Mouse (Mus musculus) CH12.LX (cell line): ENCODE measurements at regions not wholly inside any gene's neighbourhood (a gene's known extent, or its start where the extent isn't known, plus 50 kb on each side); places are given as distances from the start of the nearest gene placed in this dataset.

ENCODE experiments used
- DNase-seq: peaks from one replicate; pipeline ENCODE4 v3.0.0-alpha.2; 2013; ENCODE audit errors: extremely low read depth
- H3K27ac ChIP-seq: 2 replicates; pipeline ENCODE4 v1.5.1; 2012; ENCODE audit warnings: low read depth, mild to moderate bottlenecking, control low read depth, moderate library complexity; ENCODE audit not compliant: insufficient read depth
- H3K27me3 ChIP-seq: replicated peaks from 2 replicates; pipeline ENCODE3; 2012; ENCODE audit warnings: inconsistent platforms
- H3K36me3 ChIP-seq, 2 experiments: replicated peaks in 1 of 2; 2 replicates each; pipeline versions ENCODE3 to v1.6.1; 2012; ENCODE audit warnings: inconsistent platforms in 1 of 2, low read length in 1 of 2, mild to moderate bottlenecking in 1 of 2, mixed read lengths in 1 of 2, moderate library complexity in 1 of 2; ENCODE audit not compliant: control insufficient read depth in 1 of 2, insufficient read depth in 1 of 2
- H3K4me1 ChIP-seq, 2 experiments: 2 replicates each; pipeline ENCODE4 v1.6.1; 2012; ENCODE audit warnings: inconsistent platforms in 1 of 2, moderate library complexity in 1 of 2; ENCODE audit not compliant: insufficient read depth in 2 of 2, control insufficient read depth in 1 of 2
- H3K4me2 ChIP-seq: 2 replicates; pipeline ENCODE4 v1.6.1; 2012; ENCODE audit warnings: low read depth, mild to moderate bottlenecking, control low read depth; ENCODE audit not compliant: poor library complexity, insufficient read depth, severe bottlenecking
- H3K4me3 ChIP-seq, 3 experiments: fragments of 150-350 bp in 1 of 3; sonication (generic) in 1 of 3; replicated peaks in 1 of 3; 2 replicates each; pipeline versions ENCODE3 to v1.5.1; 2011 to 2012; ENCODE audit warnings: low read depth in 2 of 3, low read length in 2 of 3, mild to moderate bottlenecking in 2 of 3, moderate library complexity in 2 of 3, control low read depth in 1 of 3, improper control_type of control experiment in 1 of 3, inconsistent platforms in 1 of 3, mixed read lengths in 1 of 3; ENCODE audit not compliant: poor library complexity in 1 of 3
- H3K79me2 ChIP-seq: replicated peaks from 2 replicates; pipeline ENCODE4 v1.6.1; 2012; ENCODE audit warnings: mild to moderate bottlenecking, moderate library complexity; ENCODE audit not compliant: control insufficient read depth, poor library complexity, insufficient read depth, severe bottlenecking; ENCODE audit errors: extremely low read depth
- H3K9ac ChIP-seq: 2 replicates; pipeline ENCODE4 v1.6.1; 2012; ENCODE audit warnings: low read depth, mild to moderate bottlenecking, control low read depth, moderate library complexity; ENCODE audit not compliant: insufficient read depth
- H3K9me3 ChIP-seq: replicated peaks from 2 replicates; pipeline ENCODE3; 2012; ENCODE audit warnings: low read length, inconsistent platforms, mixed read lengths
- CTCF ChIP-seq, 2 experiments: IDR thresholded peaks in 1 of 2; conservative IDR thresholded peaks in 1 of 2; 2 replicates each; pipeline ENCODE4 v1.5.1; 2011 to 2012; ENCODE audit warnings: low read depth in 2 of 2, low read length in 2 of 2, improper control_type of control experiment in 1 of 2, inconsistent platforms in 1 of 2, mild to moderate bottlenecking in 1 of 2, moderate library complexity in 1 of 2
- E2F4 ChIP-seq: IDR thresholded peaks from 2 replicates; pipeline ENCODE4 v1.6.1; 2011; ENCODE audit warnings: low read depth, low read length, improper control_type of control experiment; ENCODE audit not compliant: insufficient replicate concordance
- ELF1 ChIP-seq: IDR thresholded peaks from 2 replicates; pipeline ENCODE4 v1.6.1; 2014; ENCODE audit warnings: low read depth, mild to moderate bottlenecking, inconsistent platforms, low read length, improper control_type of control experiment
- EP300 ChIP-seq: IDR thresholded peaks from 2 replicates; pipeline ENCODE4 v1.6.1; 2011; ENCODE audit warnings: low read length, improper control_type of control experiment
- GABPA ChIP-seq: IDR thresholded peaks from 2 replicates; pipeline ENCODE4 v1.6.1; 2012; ENCODE audit warnings: low read depth, low read length, improper control_type of control experiment, inconsistent platforms; ENCODE audit not compliant: insufficient replicate concordance
- HCFC1 ChIP-seq: IDR thresholded peaks from 2 replicates; pipeline ENCODE4 v1.6.1; 2012; ENCODE audit warnings: low read depth, mild to moderate bottlenecking, inconsistent platforms, low read length, improper control_type of control experiment
- KAT2A ChIP-seq: IDR thresholded peaks from 2 replicates; pipeline ENCODE4 v1.6.1; 2012; ENCODE audit warnings: low read length, improper control_type of control experiment, inconsistent platforms; ENCODE audit not compliant: insufficient replicate concordance
- MAFK ChIP-seq: IDR thresholded peaks from 2 replicates; pipeline ENCODE4 v1.6.1; 2011; ENCODE audit warnings: low read length, improper control_type of control experiment; ENCODE audit not compliant: insufficient replicate concordance
- MAX ChIP-seq: IDR thresholded peaks from 2 replicates; pipeline ENCODE4 v1.6.1; 2011; ENCODE audit warnings: low read length, improper control_type of control experiment
- MAZ ChIP-seq: IDR thresholded peaks from 2 replicates; pipeline ENCODE4 v1.6.1; 2012; ENCODE audit warnings: low read depth, mild to moderate bottlenecking, inconsistent platforms, low read length, improper control_type of control experiment, moderate library complexity
- MXI1 ChIP-seq: IDR thresholded peaks from 2 replicates; pipeline ENCODE4 v1.6.1; 2011; ENCODE audit warnings: mild to moderate bottlenecking, low read depth, low read length, improper control_type of control experiment
- MYC ChIP-seq: IDR thresholded peaks from 2 replicates; pipeline ENCODE4 v1.6.1; 2011; ENCODE audit warnings: low read depth, mild to moderate bottlenecking, improper control_type of control experiment, low read length
- NRF1 ChIP-seq: IDR thresholded peaks from 2 replicates; pipeline ENCODE4 v1.6.1; 2014; ENCODE audit warnings: low read depth, mild to moderate bottlenecking, inconsistent platforms, low read length, improper control_type of control experiment, moderate library complexity
- POLR2A ChIP-seq: IDR thresholded peaks from 2 replicates; pipeline ENCODE4 v1.6.1; 2011; ENCODE audit warnings: low read depth, mild to moderate bottlenecking, improper control_type of control experiment, low read length
- SMC3 ChIP-seq: IDR thresholded peaks from 2 replicates; pipeline ENCODE4 v1.6.1; 2011; ENCODE audit warnings: low read depth, low read length, improper control_type of control experiment
- USF1 ChIP-seq: IDR thresholded peaks from 2 replicates; pipeline ENCODE4 v1.6.1; 2014; ENCODE audit warnings: low read depth, mild to moderate bottlenecking, inconsistent platforms, low read length, improper control_type of control experiment
- USF2 ChIP-seq: conservative IDR thresholded peaks from 2 replicates; pipeline ENCODE4 v1.6.1; 2011; ENCODE audit warnings: low read depth, low read length, improper control_type of control experiment
- ZC3H11A ChIP-seq: IDR thresholded peaks from 2 replicates; pipeline ENCODE4 v1.6.1; 2012; ENCODE audit warnings: low read depth, mild to moderate bottlenecking, inconsistent platforms, low read length, improper control_type of control experiment
- ZNF384 ChIP-seq: IDR thresholded peaks from 2 replicates; pipeline ENCODE4 v1.6.1; 2012; ENCODE audit warnings: low read depth, low read length, improper control_type of control experiment, inconsistent platforms
- dilution Hi-C: fragments of 300-500 bp; cut with MboI; formaldehyde crosslinking; loops from 2 replicates; pipeline ENCODE4 v1.14.3; 2020; ENCODE audit warnings: low sequenced_read_pairs; ENCODE audit not compliant: extremely low pct_unique_long_range_greater_than_20kb, extremely low pct_ligation_motif_present
- in situ Hi-C: fragments of 300-500 bp; cut with MboI; formaldehyde crosslinking; loops from 3 replicates; pipeline ENCODE4 v1.14.3; 2019; ENCODE audit warnings: low sequenced_read_pairs, low pct_ligation_motif_present, low pct_unique_long_range_greater_than_20kb, mixed read lengths

DNA sequence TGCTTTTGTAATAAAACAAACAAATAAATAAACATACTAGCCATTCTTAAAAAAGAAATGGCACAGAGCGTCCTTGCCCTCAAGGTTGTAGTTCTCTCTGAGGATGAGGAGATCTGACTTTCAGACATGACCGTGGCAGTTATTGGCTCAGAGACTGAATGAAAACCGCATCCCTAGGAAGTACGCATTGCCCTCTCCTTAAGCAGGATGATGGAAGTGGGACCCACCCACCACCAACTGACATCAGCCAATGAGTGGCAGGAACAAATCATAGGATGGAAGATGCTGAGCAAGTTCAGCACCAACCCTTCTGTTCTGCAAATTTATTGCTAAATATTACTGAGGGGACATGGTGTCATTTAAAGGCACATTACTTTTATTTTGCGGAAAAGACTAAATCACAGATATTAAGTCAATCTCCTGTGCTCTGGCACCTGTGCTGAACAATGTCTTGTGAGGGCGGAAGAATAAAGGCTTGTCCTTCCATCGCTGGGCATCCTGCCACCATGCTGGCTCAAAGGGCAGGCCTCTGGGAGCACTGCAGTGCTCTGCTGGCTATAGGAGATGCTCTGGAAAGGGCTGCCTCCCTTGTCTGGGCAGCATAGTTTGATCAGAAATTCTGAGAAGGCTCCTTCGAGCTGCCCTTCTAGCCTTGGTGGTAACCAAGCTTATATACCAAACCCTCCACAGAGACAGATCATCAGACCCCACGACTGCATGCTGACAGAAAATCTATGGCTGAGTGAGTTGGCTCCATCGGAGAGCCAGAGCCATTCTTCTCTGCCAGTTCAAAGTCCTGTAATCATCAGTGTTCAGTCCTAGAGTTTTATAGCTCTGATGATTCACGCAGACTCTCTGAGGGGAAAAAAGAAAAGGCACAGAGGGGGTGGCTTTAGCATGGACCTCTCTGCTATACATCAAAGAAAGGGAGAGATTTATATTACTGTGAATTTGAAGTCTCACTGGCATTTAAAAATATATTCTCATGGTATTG, 86.3 kb upstream of the Osmr start:
- H3K4me1 ChIP-seq: peaks cover 0 to 8% of the 10 kb centered on the region in 2 experiments; a peak in 2 of 4 replicates
- H3K27ac ChIP-seq: no peak overlapping the region
- no peak overlapping the region for H3K9ac ChIP-seq
- no peak for TF ChIP-seq USF1
- TF ChIP-seq GABPA: no peak
- no peak for TF ChIP-seq ELF1
- TF ChIP-seq NRF1: no peak
- TF ChIP-seq, all 38 proteins: peak for 0
- Histone ChIP-seq H3K4me3 (no peak overlapping the region), H3K27me3 (peaks cover 2% of the 10 kb centered on the region), H3K36me3 (no peaks in the 10 kb centered on the region), H3K9me3 (no peaks in the 10 kb centered on the region), H3K79me2 (no peaks in the 10 kb centered on the region), H3K4me2 (no peak overlapping the region)
- dilution Hi-C loops: no loop called here
- no peak for DNase-seq
- in situ Hi-C loops: no loop called here

DNA sequence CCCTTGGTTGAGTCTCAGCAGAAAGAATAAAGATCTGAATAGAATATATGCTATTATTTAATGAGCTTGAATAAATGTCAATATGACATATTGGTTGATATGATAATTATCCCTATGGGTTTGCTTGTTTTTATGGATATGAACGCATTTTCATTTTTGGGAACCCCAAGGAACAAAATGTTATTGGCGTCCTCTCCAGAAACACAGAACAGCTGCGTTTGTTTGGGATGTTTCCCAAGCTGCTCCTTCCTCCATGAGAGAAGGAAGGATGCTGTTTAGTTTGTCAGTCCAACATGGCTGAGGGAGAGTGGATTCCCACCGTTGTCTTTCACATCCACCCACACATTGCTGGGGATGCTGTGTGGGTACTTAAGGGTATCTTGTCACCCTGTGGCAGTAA, 89.9 kb upstream of the Osmr start:
- DNase-seq: no peak
- peaks cover 0 to 8% of the 10 kb centered on the region in 2 experiments; a peak in 2 of 4 replicates for H3K4me1 ChIP-seq
- no peak for TF ChIP-seq MAZ
- TF ChIP-seq, all 38 proteins: peak for 0
- Histone ChIP-seq H3K9me3 (no peaks in the 10 kb centered on the region), H3K9ac (no peak overlapping the region), H3K36me3 (no peaks in the 10 kb centered on the region), H3K27me3 (peaks cover 2% of the 10 kb centered on the region), H3K4me3 (no peak overlapping the region), H3K27ac (no peak overlapping the region), H3K79me2 (no peaks in the 10 kb centered on the region), H3K4me2 (no peak overlapping the region)
- in situ Hi-C loops (no loop called here), dilution Hi-C loops (no loop called here)

DNA sequence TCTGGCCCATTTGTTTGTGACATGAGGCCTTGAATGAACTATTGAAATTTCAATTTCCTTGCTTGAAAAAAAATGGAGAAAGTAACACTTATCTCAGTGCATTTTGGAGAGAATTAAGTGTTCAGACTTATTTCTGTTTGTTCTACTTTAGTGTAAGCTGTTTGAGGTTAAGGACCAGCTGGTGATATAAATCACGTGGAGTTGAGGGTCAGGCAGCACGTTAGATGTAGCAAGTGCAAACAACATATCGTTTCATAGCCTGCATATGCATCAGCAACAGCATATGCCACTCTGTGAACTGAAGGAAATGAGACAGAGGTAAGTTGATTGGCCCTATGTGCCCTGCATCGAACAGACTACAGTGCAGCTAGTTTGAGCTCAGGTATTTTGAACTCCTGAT, 90.7 kb upstream of the Osmr start:
- Histone ChIP-seq H3K36me3 (no peaks in the 10 kb centered on the region), H3K9me3 (no peaks in the 10 kb centered on the region), H3K79me2 (no peaks in the 10 kb centered on the region), H3K4me3 (no peak overlapping the region), H3K9ac (no peak overlapping the region), H3K4me1 (peaks cover 0 to 8% of the 10 kb centered on the region in 2 experiments; a peak in 2 of 4 replicates), H3K27ac (no peak overlapping the region), H3K4me2 (no peak overlapping the region), H3K27me3 (peaks cover 2% of the 10 kb centered on the region)
- TF ChIP-seq E2F4 (no peak), CTCF (conservative IDR thresholded peaks at IDR 0.05 in 1 of 2, IDR thresholded peaks at IDR 0.05 in 1 of 2; ENCODE audit: low read depth in 2 of 2, low read length in 2 of 2) (no peak), ZC3H11A (no peak), MYC (no peak), MAFK (no peak), MXI1 (no peak), MAX (no peak), ZNF384 (no peak), MAZ (no peak), SMC3 (no peak), USF2 (no peak), USF1 (no peak), EP300 (no peak), NRF1 (no peak), HCFC1 (no peak), KAT2A (no peak), POLR2A (no peak)
- in situ Hi-C loops (no loop called here), dilution Hi-C loops (no loop called here)
- no peak for DNase-seq
